Mouse (Mus musculus) hindbrain, embryonic 16.5 days (tissue): ENCODE measurements at regions not wholly inside any gene's neighbourhood (a gene's known extent, or its start where the extent isn't known, plus 50 kb on each side); places are given as distances from the start of the nearest gene placed in this dataset.
"Not testable (repeated sequence)": the region's sequence is repeated elsewhere in the genome, so short reads cannot be mapped to it uniquely, and the experiment has no call there.

Experiments used
- ATAC-seq: fragments of 200-750 bp; cut with Nextera tagmentation; 2 replicates; pipeline ENCODE4 v1.8.0; 2017; ENCODE audit warnings: moderate TSS enrichment, moderate library complexity
- H3K27ac ChIP-seq: fragments of 300-500 bp; sonication (generic); 2 replicates; pipeline ENCODE4 v1.5.1; 2014; ENCODE audit warnings: low read depth, mild to moderate bottlenecking, control low read depth, low read length, moderate library complexity
- H3K27me3 ChIP-seq: fragments of 300-500 bp; sonication (generic); replicated peaks from 2 replicates; pipeline ENCODE4 v1.6.1; 2014; ENCODE audit warnings: low read length; ENCODE audit not compliant: control insufficient read depth, insufficient read depth
- H3K36me3 ChIP-seq: fragments of 300-500 bp; sonication (generic); 2 replicates; pipeline ENCODE4 v1.6.1; 2014; ENCODE audit warnings: mild to moderate bottlenecking, low read length, moderate library complexity, mixed read lengths; ENCODE audit not compliant: control insufficient read depth, insufficient read depth
- H3K4me1 ChIP-seq: fragments of 300-500 bp; sonication (generic); 2 replicates; pipeline ENCODE4 v1.6.1; 2014; ENCODE audit warnings: low read depth, low read length; ENCODE audit not compliant: control insufficient read depth, insufficient read depth
- H3K4me2 ChIP-seq: fragments of 300-500 bp; sonication (generic); 2 replicates; pipeline ENCODE4 v1.6.1; 2014; ENCODE audit warnings: mild to moderate bottlenecking, low read length, control low read depth, moderate library complexity
- H3K4me3 ChIP-seq: fragments of 300-500 bp; sonication (generic); 2 replicates; pipeline ENCODE4 v1.5.1; 2014; ENCODE audit warnings: mild to moderate bottlenecking, low read length, control low read depth, moderate library complexity
- H3K9ac ChIP-seq: fragments of 300-500 bp; sonication (generic); 2 replicates; pipeline ENCODE4 v1.6.1; 2014; ENCODE audit warnings: low read depth, mild to moderate bottlenecking, control low read depth, low read length, moderate library complexity
- H3K9me3 ChIP-seq: fragments of 300-500 bp; sonication (generic); 2 replicates; pipeline ENCODE4 v1.6.1; 2014; ENCODE audit warnings: mild to moderate bottlenecking, low read length, moderate library complexity; ENCODE audit not compliant: control insufficient read depth
- WGBS: fragments of 180-500 bp; shearing (Covaris S2); extraction: QIAGEN DNeasy Blood & Tissue Kit; methylation state at CpG from one replicate; pipeline ENCODE4 v1.1.7; 2014; 5-methylcytosine and 5-hydroxymethylcytosine counted together

DNA sequence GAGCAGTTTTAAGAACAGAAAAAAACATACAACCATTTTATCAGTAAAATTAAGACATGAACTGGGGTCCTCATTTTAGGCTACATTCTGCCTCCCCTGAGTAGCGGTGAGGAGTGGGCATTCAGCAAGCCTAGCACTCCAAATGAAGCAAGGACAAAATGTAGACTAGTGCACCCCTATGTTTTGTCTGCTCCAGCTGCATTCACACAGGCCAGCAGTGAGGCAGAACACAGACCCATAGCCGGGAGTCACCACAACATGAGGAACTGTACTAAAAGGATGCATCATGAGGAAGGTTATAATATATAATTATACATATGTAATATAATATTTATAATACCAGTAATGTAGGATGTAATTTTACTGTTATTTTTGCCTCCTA is 1141.5 kb downstream of the Hace1 start:
- no peak overlapping the region for H3K4me3 ChIP-seq
- WGBS: 51% methylated on average over 2 of the region's 2 CpGs
- no peaks in the 10 kb centered on the region for H3K36me3 ChIP-seq
- H3K27ac ChIP-seq: no peak overlapping the region
- H3K9me3 ChIP-seq: no peaks in the 10 kb centered on the region
- no peak overlapping the region for H3K4me2 ChIP-seq
- no peaks in the 10 kb centered on the region for H3K4me1 ChIP-seq
- 0 out of 2 replicates have a peak, but pooled peaks have one; percentile 58 for ATAC-seq
- no peaks in the 10 kb centered on the region for H3K27me3 ChIP-seq
- no peak overlapping the region for H3K9ac ChIP-seq

DNA sequence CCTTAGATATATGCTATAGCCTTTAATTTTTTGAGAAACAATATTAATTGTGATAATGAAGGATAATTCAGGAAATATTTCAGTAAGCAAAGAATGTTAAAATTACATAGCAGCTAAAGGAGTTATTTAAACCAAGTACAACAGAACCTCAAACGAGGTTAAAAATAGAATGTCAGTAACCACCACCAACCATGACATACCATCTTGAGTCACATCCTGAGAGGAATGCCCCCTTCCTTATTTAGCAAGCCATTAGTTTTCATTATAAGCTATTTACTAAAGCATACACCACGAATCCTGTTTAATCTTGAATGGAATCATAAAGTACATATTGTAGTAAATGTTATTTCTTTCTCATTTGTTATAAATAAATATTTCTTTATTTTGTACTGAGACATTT is 1146.0 kb downstream of the Hace1 start:
- Histone ChIP-seq H3K9me3 (no peaks in the 10 kb centered on the region), H3K4me1 (no peaks in the 10 kb centered on the region), H3K36me3 (no peaks in the 10 kb centered on the region), H3K27ac (no peak overlapping the region), H3K9ac (no peak overlapping the region), H3K4me3 (no peak overlapping the region), H3K4me2 (no peak overlapping the region), H3K27me3 (no peaks in the 10 kb centered on the region)
- ATAC-seq: no peak
- WGBS: 85% methylated on average over 2 of the region's 2 CpGs

DNA sequence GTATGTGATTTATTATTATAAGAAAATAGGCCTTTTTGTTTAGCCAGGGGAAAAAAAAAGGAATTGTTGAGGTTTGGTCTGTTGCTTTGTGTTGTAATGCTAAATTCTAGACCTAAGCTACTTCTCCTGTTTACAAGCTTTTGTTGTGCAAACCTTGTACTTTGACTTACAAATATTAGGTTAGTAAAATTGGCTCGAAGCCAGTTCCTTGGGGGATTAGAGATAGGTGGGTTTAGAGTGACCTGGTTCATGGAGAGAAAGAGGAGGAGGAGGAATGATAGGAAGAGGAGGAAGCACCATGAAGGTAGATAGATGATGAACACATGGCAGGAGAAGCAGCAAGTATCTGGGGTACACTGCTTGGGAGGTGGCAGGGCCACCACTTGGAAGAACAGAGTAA is 1153.0 kb downstream of the Hace1 start:
- H3K9me3 ChIP-seq: no peaks in the 10 kb centered on the region
- H3K27ac ChIP-seq: no peak overlapping the region
- H3K4me3 ChIP-seq: no peak overlapping the region
- H3K4me2 ChIP-seq: no peak overlapping the region
- 72% methylated on average over 1 of the region's 1 CpGs for WGBS
- H3K36me3 ChIP-seq: no peaks in the 10 kb centered on the region
- no peak overlapping the region for H3K9ac ChIP-seq
- no peak for ATAC-seq
- H3K27me3 ChIP-seq: no peaks in the 10 kb centered on the region
- no peaks in the 10 kb centered on the region for H3K4me1 ChIP-seq

DNA sequence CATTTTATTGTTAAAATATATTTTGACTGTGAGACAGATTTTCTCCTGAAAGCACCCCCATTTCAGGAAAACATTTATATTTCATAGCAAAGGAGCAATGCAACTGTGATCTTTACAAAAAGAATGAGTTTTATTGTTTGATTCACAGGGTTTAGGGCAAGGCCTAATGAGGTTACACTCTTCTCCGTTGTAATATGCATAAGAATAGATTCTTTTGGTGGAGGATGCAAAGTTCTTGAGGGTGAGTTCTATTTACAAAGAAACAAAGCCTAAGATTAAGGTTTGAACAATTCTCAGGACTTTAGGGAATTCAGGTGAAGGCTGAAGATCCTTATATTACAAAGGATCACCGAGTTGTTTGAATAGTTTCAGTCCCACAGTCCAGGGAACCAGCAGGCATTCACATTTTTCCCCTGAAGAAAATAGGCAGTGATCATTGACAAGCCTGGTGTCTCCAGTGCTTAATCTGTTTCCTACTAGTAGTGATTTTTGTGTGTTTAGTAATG is 1156.2 kb downstream of the Hace1 start:
- Histone ChIP-seq H3K27me3 (no peaks in the 10 kb centered on the region), H3K9ac (no peak overlapping the region), H3K4me2 (no peak overlapping the region), H3K4me1 (no peaks in the 10 kb centered on the region), H3K4me3 (no peak overlapping the region), H3K27ac (no peak overlapping the region), H3K9me3 (no peaks in the 10 kb centered on the region), H3K36me3 (no peaks in the 10 kb centered on the region)
- no peak for ATAC-seq
- 4% methylated on average over 2 of the region's 2 CpGs for WGBS

DNA sequence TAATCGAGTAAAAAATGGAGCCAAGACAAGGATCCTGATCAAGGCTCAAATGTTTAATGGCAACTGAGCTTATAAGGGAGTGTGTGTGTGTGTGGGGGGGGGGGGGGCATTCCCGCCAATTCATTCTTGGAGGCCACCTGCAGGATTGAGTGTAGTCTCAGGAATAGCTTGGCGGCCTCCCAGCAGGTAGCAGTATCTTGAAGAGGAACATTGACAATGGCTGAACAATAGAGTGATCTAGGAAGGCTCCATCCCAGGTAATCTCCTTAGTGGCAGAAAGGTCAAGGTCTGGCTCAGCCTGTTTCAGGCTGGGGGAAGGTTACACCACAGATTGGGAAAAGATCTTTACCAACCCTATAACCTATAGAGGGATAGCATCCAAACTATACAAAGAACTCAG is 1163.5 kb downstream of the Hace1 start:
- 82% methylated on average over 2 of the region's 3 CpGs for WGBS
- H3K4me1 ChIP-seq: no peaks in the 10 kb centered on the region
- no peaks in the 10 kb centered on the region for H3K9me3 ChIP-seq

DNA sequence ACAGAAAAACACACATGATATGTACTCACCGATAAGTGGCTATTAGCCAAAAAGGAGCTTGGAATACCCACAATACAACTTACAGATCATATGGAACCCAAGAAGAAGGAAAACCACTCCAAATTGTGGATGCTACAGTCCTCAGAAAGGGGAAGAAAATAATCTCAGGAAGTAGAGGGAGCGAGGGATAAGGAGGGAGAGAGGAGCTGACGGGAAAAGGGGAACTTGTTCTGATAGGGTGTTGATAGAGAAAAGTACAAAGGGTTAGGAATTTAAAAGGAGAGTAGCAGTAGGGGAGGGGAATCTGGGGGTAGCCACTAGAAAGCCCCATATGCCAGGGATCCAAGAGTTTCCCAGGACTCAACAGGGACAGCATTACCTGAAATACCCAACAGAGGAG is 1164.5 kb downstream of the Hace1 start:
- no peak for ATAC-seq
- Histone ChIP-seq H3K4me1 (no peaks in the 10 kb centered on the region), H3K27ac (no peak overlapping the region), H3K27me3 (no peaks in the 10 kb centered on the region), H3K36me3 (no peaks in the 10 kb centered on the region), H3K9ac (no peak overlapping the region), H3K9me3 (no peaks in the 10 kb centered on the region), H3K4me3 (no peak overlapping the region), H3K4me2 (no peak overlapping the region)
- WGBS: 93% methylated on average over 3 of the region's 3 CpGs

More for the DNA sequence above, 1163.5 kb downstream of the Hace1 start:
- no peaks in the 10 kb centered on the region for H3K36me3 ChIP-seq
- no peak overlapping the region for H3K4me2 ChIP-seq
- no peaks in the 10 kb centered on the region for H3K27me3 ChIP-seq
- H3K27ac ChIP-seq: no peak overlapping the region
- ATAC-seq: no peak
- H3K4me3 ChIP-seq: no peak overlapping the region
- H3K9ac ChIP-seq: no peak overlapping the region

DNA sequence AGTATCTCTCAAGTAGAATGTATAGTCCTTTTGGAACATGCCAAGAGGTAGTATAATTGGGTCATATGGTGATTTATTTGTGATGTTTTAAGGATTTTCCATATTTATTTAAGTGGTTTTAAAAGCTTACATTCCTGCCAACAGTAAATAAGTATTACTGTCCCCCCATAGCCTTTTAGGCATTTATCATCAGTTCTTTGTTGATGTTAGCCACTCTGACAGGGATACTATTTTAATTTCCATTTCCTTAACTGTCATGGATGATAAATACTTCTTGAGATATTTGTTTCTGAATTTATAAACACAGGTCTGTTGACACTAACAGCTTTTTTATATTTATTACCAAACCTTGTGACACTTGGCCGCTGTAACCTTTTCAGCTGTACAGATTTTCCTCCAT is 1183.3 kb downstream of the Hace1 start:
- no peaks in the 10 kb centered on the region for H3K27me3 ChIP-seq
- H3K9me3 ChIP-seq: no peaks in the 10 kb centered on the region
- no peak overlapping the region for H3K9ac ChIP-seq
- H3K4me3 ChIP-seq: no peak overlapping the region
- H3K4me1 ChIP-seq: no peaks in the 10 kb centered on the region
- ATAC-seq: no peak
- H3K27ac ChIP-seq: no peak overlapping the region
- 94% methylated on average over 1 of the region's 1 CpGs for WGBS
- no peaks in the 10 kb centered on the region for H3K36me3 ChIP-seq
- no peak overlapping the region for H3K4me2 ChIP-seq

DNA sequence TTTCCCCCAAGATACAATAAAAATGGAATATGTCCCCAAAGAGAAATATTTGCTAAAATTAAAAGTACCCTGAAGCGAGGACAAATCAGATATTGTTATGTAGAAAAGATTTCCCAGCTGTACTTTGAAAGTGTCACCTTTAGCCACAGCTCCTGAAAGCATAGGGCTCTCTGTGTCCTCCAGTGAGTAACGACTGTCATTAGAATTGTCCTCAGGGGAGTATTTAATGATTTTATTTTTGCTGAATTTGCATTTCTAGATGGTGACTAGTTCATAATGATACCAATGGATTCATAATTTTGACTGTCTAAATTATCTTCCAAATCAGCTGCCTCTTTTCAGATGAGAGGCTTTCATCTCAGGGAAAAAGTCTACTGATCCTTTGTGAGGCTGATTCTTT is 1201.1 kb downstream of the Hace1 start:
- WGBS: 44% methylated on average over 2 of the region's 2 CpGs

DNA sequence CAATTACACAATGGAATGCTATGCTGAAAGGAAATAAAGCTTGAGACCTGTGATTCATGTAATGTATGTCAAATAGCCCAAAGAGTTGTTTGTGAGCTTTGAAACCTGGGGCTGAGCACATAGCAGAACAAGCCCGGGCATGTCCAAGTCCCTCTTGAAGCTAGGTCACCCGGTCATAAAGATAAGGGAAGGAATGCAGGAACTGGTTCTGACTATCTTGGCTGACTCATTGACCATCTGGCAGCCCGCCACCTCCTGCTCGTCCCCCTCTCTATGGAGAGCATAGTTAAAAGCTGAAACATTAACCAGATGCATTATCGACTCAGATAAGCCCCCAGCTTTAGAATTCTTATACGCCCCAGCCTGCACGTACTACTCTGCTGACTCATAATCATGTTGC is 1208.1 kb downstream of the Hace1 start:
- ATAC-seq, H3K4me2 ChIP-seq, H3K36me3 ChIP-seq, H3K4me3 ChIP-seq, H3K27me3 ChIP-seq, H3K9ac ChIP-seq, H3K4me1 ChIP-seq, H3K9me3 ChIP-seq, H3K27ac ChIP-seq: not testable (repeated sequence)
- 89% methylated on average over 7 of the region's 7 CpGs for WGBS

More for the DNA sequence above, 1201.1 kb downstream of the Hace1 start:
- no peaks in the 10 kb centered on the region for H3K27me3 ChIP-seq
- no peaks in the 10 kb centered on the region for H3K4me1 ChIP-seq
- H3K4me2 ChIP-seq: no peak overlapping the region
- no peaks in the 10 kb centered on the region for H3K36me3 ChIP-seq
- no peak overlapping the region for H3K27ac ChIP-seq
- no peak overlapping the region for H3K9ac ChIP-seq
- no peaks in the 10 kb centered on the region for H3K9me3 ChIP-seq
- no peak for ATAC-seq
- H3K4me3 ChIP-seq: no peak overlapping the region

DNA sequence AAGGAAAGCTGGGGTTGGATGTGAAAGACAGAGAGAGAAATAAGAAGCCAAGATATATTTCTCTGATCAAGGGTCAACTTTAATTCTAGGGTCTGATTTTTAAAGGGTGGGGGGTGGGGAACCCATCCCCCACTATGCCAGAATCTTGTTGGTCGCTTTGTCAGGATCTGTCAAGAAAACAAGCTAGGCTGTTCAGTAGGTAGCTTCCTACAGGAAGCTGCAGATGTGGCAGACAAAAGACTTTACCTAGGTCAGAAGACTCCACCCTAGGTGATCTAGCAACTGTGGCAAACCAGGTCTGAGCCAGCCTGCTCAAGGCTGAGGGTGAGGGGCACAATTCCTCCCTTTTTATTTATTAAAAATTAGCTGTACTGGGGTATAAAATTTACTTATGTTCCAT is 1236.6 kb downstream of the Hace1 start:
- no peak for ATAC-seq
- no peaks in the 10 kb centered on the region for H3K36me3 ChIP-seq
- H3K4me1 ChIP-seq: no peaks in the 10 kb centered on the region
- H3K4me2 ChIP-seq: no peak overlapping the region
- H3K27ac ChIP-seq: no peak overlapping the region
- no peak overlapping the region for H3K9ac ChIP-seq
- H3K4me3 ChIP-seq: no peak overlapping the region
- WGBS: 89% methylated on average over 1 of the region's 1 CpGs
- H3K27me3 ChIP-seq: no peaks in the 10 kb centered on the region
- H3K9me3 ChIP-seq: no peaks in the 10 kb centered on the region
